Mouse (Mus musculus) CD4-positive, CD25-positive, alpha-beta regulatory T cell (primary cell): ENCODE data around the gene B3gnt9. TPM values are rescaled to one million over a fixed set of nuclear protein-coding genes. Genes with fewer than 3 reads are reported as not detected.

Source experiments
- polyA plus RNA-seq: library from polyadenylated mRNA; unstranded; fragments of 100-300 nt; shearing (Covaris generic); gene quantifications from one replicate; pipeline ENCODE4 v1.2.1, GENCODE M21; 2017

B3gnt9 gene
- polyA plus RNA-seq, result 0.92 TPM

GRCm38 (mm10) chr8:105254966-105255350 is at the start of gene B3gnt9:
B3gnt9 (minus strand) TSS chr8:105255153.

DNA sequence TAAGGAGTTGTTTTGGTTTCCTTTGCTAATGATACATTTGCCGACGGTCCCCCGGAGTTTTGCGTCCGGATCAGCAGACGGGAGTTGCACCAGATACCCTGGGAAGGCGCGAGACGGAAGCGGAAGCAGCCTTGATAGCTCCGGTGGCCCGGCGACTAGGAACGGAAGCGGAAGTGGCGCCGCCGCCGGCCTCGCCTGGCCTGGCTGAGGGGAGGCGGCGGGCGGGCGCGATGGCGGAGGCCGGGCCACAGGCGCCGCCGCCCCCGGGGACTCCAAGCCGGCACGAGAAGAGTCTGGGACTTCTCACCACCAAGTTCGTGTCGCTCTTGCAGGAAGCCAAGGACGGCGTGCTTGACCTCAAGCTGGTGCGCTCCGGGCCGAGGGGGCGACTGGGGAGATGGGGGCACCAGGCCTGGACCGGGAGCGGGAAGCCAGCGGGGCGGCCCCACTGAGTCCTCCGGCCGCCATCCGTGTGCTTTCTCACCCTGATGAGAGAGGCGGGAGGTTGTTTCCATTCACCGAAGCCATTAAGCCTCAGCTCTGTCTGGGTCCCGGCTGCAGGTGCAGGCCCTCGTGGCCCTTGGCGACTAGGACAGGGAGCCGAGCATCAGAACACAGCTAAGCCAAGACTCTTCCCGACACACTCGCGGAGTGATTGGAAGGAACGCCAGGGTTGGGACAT is 42.7 kb upstream of the B3gnt9 start, which contains the start of gene E2f4:
TSS of gene E2f4 (plus strand) at position 153 of the 682 bp plus-strand sequence.

DNA sequence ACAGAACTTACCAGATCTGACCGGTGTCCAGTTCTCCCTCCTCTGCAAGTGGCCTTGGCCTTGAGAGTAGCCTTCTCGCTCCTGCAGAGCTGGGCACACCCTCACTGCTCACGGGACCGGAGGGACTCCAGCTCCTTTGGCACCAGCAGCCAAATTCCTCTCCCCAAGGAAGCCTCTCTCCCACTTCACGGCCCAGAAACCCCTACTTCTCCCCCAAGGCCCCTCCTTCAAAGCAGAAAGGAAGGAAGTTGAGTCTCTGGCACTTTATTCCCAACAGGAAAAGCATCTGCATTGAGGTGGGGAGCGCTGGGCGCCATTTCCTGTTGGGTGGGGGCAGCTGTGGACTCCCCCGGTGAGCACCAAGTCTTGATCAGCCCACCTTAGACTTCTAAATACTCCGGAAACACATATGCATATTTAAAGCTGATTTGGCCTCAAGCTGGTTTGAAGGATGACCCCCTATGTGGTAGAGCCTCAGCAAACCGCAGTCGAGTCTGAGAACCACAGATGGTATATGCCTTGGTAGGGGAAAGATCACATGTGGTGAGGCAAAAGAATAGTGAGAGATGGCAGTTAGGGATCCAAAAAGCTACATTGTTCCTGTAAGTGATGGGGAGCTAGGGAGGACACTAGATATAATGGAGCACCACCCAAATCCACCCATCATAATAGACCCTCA is 41.1 kb upstream of the B3gnt9 start, which contains the start of gene Exoc3l:
TSS of gene Exoc3l (minus strand) at position 207 of the 679 bp plus-strand sequence.

DNA sequence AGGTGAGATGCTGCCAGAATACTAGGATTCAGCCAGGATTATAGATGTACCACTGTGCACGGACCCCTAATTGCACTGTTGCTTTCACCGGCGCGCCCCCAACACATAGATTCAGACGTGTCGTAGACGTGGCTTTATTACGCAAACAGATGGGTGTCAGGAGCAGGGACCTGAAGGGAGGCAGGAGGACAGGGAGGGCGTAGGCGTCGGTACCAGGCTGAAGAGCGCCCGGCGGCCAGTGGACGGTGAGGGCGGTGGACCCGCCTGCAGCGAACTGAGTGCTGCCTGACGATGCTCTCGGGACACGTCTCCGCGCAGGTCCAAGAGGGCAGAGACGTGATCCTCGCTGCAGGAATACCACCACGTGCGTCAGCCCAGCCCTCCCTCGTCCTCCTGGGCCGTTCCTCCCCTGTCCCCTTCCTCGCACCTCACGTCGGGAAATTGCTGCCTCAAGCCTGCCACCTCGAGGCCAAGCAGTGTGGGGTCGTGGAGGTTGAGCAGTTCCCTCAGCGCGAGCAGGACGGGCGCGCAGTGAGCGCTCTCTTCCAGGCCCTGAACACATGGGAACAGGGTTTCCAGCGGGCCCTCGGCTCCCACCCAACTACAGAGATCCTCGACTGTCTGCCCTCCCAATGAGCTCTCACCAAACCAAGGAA is 35.0 kb upstream of the B3gnt9 start, which contains the start of gene 4931428F04Rik:
TSS of gene 4931428F04Rik (minus strand) at position 60 of the 656 bp plus-strand sequence.

DNA sequence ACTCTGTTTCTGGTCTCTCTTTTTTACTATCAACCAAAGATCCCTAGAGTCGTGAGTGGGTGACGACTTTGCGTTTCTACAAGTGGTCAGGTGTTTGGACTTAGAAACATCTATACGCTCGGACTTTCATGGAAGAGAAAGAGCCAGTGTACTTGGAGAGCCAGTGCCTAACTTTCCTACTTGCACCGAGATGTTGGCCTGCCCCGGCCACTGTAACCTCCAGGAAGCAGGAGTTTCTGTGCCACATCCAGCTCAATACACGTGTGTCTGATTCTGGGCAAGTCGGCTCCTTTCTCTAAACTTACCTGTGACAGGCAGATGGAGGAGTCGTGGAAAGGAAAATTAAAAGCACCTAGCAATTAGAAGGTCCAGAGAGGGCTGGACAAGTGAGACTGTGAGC is 20.9 kb upstream of the B3gnt9 start, which contains the start of gene Nol3:
TSS of gene Nol3 (plus strand) at position 301 of the 400 bp plus-strand sequence.

DNA sequence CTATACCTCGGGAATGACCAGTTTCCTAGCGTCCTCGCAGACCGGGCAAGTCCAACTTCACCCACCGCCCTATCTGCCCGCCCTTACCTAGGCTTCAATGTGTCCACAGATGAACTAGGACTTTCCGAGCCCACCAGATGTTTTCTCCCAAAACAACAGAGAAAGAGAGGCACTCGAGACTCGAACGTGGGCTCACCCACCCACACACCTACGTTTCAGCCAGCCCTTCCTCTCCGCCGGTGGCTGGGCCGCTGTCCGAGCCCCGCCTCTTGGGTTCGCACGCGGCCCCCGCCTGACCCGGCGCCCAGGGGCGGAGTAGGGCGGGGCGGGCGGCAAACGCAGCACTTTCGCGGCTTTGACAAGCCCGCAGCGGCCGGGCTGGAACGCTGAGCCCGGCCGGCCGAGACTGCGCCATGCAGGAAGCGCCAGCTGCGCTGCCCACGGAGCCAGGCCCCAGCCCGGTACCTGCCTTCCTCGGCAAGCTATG is 14.6 kb upstream of the B3gnt9 start, which contains the start of gene Hsf4:
TSS of gene Hsf4 (plus strand) at position 341 of the 487 bp plus-strand sequence.

DNA sequence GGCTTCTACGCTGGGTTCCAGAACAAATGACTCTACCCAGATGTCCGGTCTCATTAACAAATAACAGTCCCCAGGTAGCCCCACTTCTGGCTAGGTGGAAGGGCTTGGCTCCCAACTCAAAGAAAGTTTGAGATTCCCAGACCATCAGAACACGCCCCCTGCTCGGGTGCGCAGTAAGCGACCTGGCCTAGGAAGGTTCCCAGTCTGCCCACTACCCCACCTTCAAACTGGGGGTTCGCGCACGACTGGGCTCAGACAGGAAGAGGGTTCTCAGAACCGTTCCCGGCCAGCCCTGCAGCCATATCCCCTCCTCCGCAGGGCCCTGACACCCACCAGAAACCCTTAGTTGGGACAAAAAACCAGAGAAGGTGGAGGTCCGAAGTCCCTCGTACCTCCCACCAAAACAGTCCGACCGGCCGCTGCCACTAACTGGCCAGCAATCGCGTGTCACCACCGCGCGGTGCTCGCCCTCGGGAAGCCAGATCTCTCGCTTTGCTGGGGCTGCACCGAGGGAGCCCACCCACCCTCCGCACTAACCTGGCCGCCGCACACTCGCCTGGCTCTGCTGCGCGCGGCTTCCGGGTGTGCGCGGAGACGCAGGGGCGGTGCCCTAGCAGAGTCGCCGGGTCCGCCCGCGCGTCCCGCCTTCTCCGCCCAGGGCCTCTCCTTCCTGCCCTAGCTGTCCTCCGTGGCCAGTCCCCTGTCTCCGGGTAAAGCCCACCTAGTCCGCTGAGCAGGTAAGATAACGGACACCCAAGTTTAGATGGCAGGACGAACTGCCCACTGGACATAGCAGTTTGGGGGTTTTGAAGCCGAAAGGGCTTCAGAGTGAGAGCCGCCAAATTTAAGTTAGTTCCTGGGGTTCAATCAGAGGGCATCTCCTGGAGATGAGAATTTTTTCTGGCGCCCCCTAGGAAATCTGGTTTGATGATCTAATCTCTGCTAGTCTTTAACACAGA is 9.3 kb upstream of the B3gnt9 start, which contains the start of the genes Tradd and Fbxl8:
TSS of gene Tradd (minus strand) at position 586 of the 959 bp plus-strand sequence.
TSS of gene Fbxl8 (plus strand) at position 625 of the 959 bp plus-strand sequence.

DNA sequence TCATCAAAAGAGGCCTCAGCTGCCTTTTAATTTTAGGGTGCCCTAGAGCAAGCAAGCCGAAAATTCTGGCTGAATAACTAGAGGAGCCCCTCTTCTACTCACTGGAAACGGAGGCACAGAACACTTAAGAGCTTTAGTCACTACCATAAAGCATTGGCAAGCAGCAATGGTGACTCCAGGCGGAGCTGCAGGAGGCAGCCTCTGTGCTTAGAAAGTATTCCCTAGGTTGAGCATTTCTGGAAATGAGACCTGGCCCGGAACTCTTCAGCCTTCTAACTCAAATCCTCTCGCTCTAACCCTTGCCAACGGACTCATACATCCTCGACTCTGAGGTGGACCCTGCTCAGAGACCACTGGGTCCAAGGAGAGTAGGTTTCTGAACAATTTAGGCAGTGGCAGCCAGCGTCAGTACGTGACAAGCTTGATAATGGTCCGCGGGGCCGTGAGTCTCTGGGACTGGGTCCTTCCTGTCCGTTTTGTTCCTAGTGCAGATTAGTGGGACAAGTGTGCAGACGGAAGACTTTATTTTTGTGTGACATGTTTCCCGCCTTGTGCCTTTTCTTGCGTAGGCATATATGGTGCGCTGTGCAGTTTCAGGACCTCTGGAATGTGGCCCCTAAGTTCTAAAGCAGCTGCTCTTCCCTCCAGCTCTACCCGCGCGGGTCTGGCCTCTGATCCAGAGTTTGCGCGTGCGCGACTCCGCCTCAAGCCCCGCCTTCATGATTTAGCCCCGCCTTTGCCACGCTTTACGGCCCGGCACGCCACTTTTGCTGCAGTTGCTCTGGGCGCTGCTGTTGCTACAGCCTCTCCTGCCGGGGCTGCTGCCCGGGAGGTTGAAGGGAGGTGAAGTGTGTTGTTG is 30.3 kb downstream of the B3gnt9 start, which contains the start of gene D230025D16Rik:
TSS of gene D230025D16Rik (plus strand) at position 733 of the 859 bp plus-strand sequence.

Other genes with a start within 250 kb of the B3gnt9 start
- gene Ces3a, start 206.6 kb downstream of the B3gnt9 start, polyA plus RNA-seq, result not detected
- not detected for gene Ces3b, start 171.4 kb downstream of the B3gnt9 start, polyA plus RNA-seq
- gene Ces4a, start 123.4 kb downstream of the B3gnt9 start, polyA plus RNA-seq, result not detected
- 118 TPM for gene Cbfb, start 84.5 kb downstream of the B3gnt9 start, polyA plus RNA-seq
- gene D230025D16Rik, start 30.0 kb downstream of the B3gnt9 start, polyA plus RNA-seq, result 27.3 TPM
- gene Tradd, start 9.5 kb upstream of the B3gnt9 start, polyA plus RNA-seq, result 80.1 TPM
- gene Fbxl8, start 9.5 kb upstream of the B3gnt9 start, polyA plus RNA-seq, result 21.7 TPM
- 0.80 TPM for gene Hsf4, start 14.6 kb upstream of the B3gnt9 start, polyA plus RNA-seq
- not detected for gene Nol3, start 21.0 kb upstream of the B3gnt9 start, polyA plus RNA-seq
- 1.3 TPM for gene 4931428F04Rik, start 34.7 kb upstream of the B3gnt9 start, polyA plus RNA-seq
- gene Exoc3l, start 40.9 kb upstream of the B3gnt9 start, polyA plus RNA-seq, result 1.5 TPM
- gene E2f4, start 42.5 kb upstream of the B3gnt9 start, polyA plus RNA-seq, result 168 TPM
- 9.4 TPM for gene Elmo3, start 50.4 kb upstream of the B3gnt9 start, polyA plus RNA-seq
- 4.7 TPM for gene Lrrc29, start 71.1 kb upstream of the B3gnt9 start, polyA plus RNA-seq
- 127 TPM for gene Tmem208, start 71.2 kb upstream of the B3gnt9 start, polyA plus RNA-seq
- 1.7 TPM for gene Fhod1, start 92.8 kb upstream of the B3gnt9 start, polyA plus RNA-seq
- 0.91 TPM for gene Slc9a5, start 93.7 kb upstream of the B3gnt9 start, polyA plus RNA-seq
- not detected for gene Plekhg4, start 118.1 kb upstream of the B3gnt9 start, polyA plus RNA-seq
- 0.10 TPM for gene Kctd19, start 158.3 kb upstream of the B3gnt9 start, polyA plus RNA-seq
- not detected for gene Lrrc36, start 158.4 kb upstream of the B3gnt9 start, polyA plus RNA-seq
- 0.35 TPM for gene Tppp3, start 216.4 kb upstream of the B3gnt9 start, polyA plus RNA-seq
- gene Zdhhc1, start 241.7 kb upstream of the B3gnt9 start, polyA plus RNA-seq, result 5.9 TPM